Mouse (Mus musculus): ENCODE data around the gene Rsad1. TPM values are rescaled to one million over a fixed set of nuclear protein-coding genes. Genes with fewer than 3 reads are reported as not detected.

The Rsad1 gene
- polyA plus RNA-seq, 1 experiment, result 5.7 TPM

GRCm38 (mm10) chr11:94566534-94566933 lies 17.5 kb upstream of the Rsad1 start:
- Histone ChIP-seq H3K36me3 (ENCODE audit: control insufficient read depth, insufficient read depth, low read length) (peaks cover 12% of the 10 kb centered on the region), H3K27me3 (ENCODE audit: control insufficient read depth, insufficient read depth, low read length) (no peaks in the 10 kb centered on the region), H3K4me3 (ENCODE audit: extremely low read depth, insufficient read depth, insufficient read length) (no peak overlapping the region), H3K27ac (ENCODE audit: insufficient read depth, low read length) (no peak overlapping the region), H3K4me1 (ENCODE audit: control insufficient read depth, insufficient read depth, insufficient read length) (peaks cover 14% of the 10 kb centered on the region; the same call in 1 of the 2 replicates)
- WGBS, result 93% methylated on average over 6 of the region's 6 CpGs
- no peak for DNase-seq (ENCODE audit: low read depth in 1 of 2, low spot score in 2 of 2)
- TF ChIP-seq CTCF (IDR thresholded peaks at IDR 0.05; ENCODE audit: extremely low read depth, insufficient read depth, insufficient read length, insufficient replicate concordance), result no peak
- no peak for TF ChIP-seq POLR2A (IDR thresholded peaks at IDR 0.05; ENCODE audit: low read depth, low read length)

- no peak for TF ChIP-seq CTCF (IDR thresholded peaks at IDR 0.05; ENCODE audit: extremely low read depth, insufficient read depth, insufficient read length, insufficient replicate concordance)
- TF ChIP-seq POLR2A (IDR thresholded peaks at IDR 0.05; ENCODE audit: low read depth, low read length), result no peak
- Histone ChIP-seq H3K27ac (ENCODE audit: insufficient read depth, low read length) (no peak overlapping the region), H3K4me1 (ENCODE audit: control insufficient read depth, insufficient read depth, insufficient read length) (peaks cover 14% of the 10 kb centered on the region; the same call in 1 of the 2 replicates), H3K4me3 (ENCODE audit: extremely low read depth, insufficient read depth, insufficient read length) (peak overlapping the region; percentile 15; the same call in 1 of the 2 replicates), H3K36me3 (ENCODE audit: control insufficient read depth, insufficient read depth, low read length) (peaks cover 10% of the 10 kb centered on the region), H3K27me3 (ENCODE audit: control insufficient read depth, insufficient read depth, low read length) (no peaks in the 10 kb centered on the region)
- WGBS, result 48% methylated on average over 16 of the region's 16 CpGs
- no peak for DNase-seq (ENCODE audit: low read depth in 1 of 2, low spot score in 2 of 2)
These were observed 16.1 kb upstream of the Rsad1 start for GRCm38 (mm10) chr11:94565151-94565479.

GRCm38 (mm10) chr11:94564437-94565150 lies 15.5 kb upstream of the Rsad1 start, which contains the start of gene Chad:
Gene Chad, plus strand, starts transcription at chr11:94565047.
- Histone ChIP-seq H3K27me3 (ENCODE audit: control insufficient read depth, insufficient read depth, low read length) (no peaks in the 10 kb centered on the region), H3K36me3 (ENCODE audit: control insufficient read depth, insufficient read depth, low read length) (peaks cover 9% of the 10 kb centered on the region), H3K4me1 (ENCODE audit: control insufficient read depth, insufficient read depth, insufficient read length) (peaks cover 14% of the 10 kb centered on the region; the same call in 1 of the 2 replicates), H3K27ac (ENCODE audit: insufficient read depth, low read length) (0 out of 2 replicates have a peak within 1 kb of the TSS, but pooled peaks have one; percentile 11), H3K4me3 (ENCODE audit: extremely low read depth, insufficient read depth, insufficient read length) (peak within 1 kb of the TSS; percentile 34; the same call in 1 of the 2 replicates)
- no peak for TF ChIP-seq POLR2A (IDR thresholded peaks at IDR 0.05; ENCODE audit: low read depth, low read length)
- TF ChIP-seq CTCF (IDR thresholded peaks at IDR 0.05; ENCODE audit: extremely low read depth, insufficient read depth, insufficient read length, insufficient replicate concordance), result no peak
- 9% methylated on average over 35 of the region's 35 CpGs for WGBS
- DNase-seq (ENCODE audit: low read depth in 1 of 2, low spot score in 2 of 2), result peak; percentile 9 to 53

- Histone ChIP-seq H3K27me3 (ENCODE audit: control insufficient read depth, insufficient read depth, low read length) (no peaks in the 10 kb centered on the region), H3K4me3 (ENCODE audit: extremely low read depth, insufficient read depth, insufficient read length) (no peak overlapping the region), H3K4me1 (ENCODE audit: control insufficient read depth, insufficient read depth, insufficient read length) (peaks cover 14% of the 10 kb centered on the region; the same call in 1 of the 2 replicates), H3K27ac (ENCODE audit: insufficient read depth, low read length) (no peak overlapping the region), H3K36me3 (ENCODE audit: control insufficient read depth, insufficient read depth, low read length) (peaks cover 12% of the 10 kb centered on the region)
- whole genome bisulfite sequencing, result 29% methylated on average over 5 of the region's 5 CpGs
- DNase-seq (ENCODE audit: low read depth in 1 of 2, low spot score in 2 of 2), result no peak
- TF ChIP-seq POLR2A (IDR thresholded peaks at IDR 0.05; ENCODE audit: low read depth, low read length) (no peak), CTCF (IDR thresholded peaks at IDR 0.05; ENCODE audit: extremely low read depth, insufficient read depth, insufficient read length, insufficient replicate concordance) (no peak)
These were observed 14.8 kb upstream of the Rsad1 start for GRCm38 (mm10) chr11:94563821-94564220.

- H3K36me3 ChIP-seq (ENCODE audit: control insufficient read depth, insufficient read depth, low read length), result peaks cover 14% of the 10 kb centered on the region
- peaks cover 14% of the 10 kb centered on the region; the same call in 1 of the 2 replicates for H3K4me1 ChIP-seq (ENCODE audit: control insufficient read depth, insufficient read depth, insufficient read length)
- H3K27ac ChIP-seq (ENCODE audit: insufficient read depth, low read length), result no peak overlapping the region
- TF ChIP-seq CTCF (IDR thresholded peaks at IDR 0.05; ENCODE audit: extremely low read depth, insufficient read depth, insufficient read length, insufficient replicate concordance) (no peak), POLR2A (IDR thresholded peaks at IDR 0.05; ENCODE audit: low read depth, low read length) (no peak)
- no peak for DNase-seq (ENCODE audit: low read depth in 1 of 2, low spot score in 2 of 2)
- no peaks in the 10 kb centered on the region for H3K27me3 ChIP-seq (ENCODE audit: control insufficient read depth, insufficient read depth, low read length)
- H3K4me3 ChIP-seq (ENCODE audit: extremely low read depth, insufficient read depth, insufficient read length), result no peak overlapping the region
- WGBS, result 78% methylated on average over 5 of the region's 5 CpGs
These were observed 14.3 kb upstream of the Rsad1 start for GRCm38 (mm10) chr11:94563383-94563782.

- WGBS, result 89% methylated on average over 3 of the region's 3 CpGs
- H3K27ac ChIP-seq (ENCODE audit: insufficient read depth, low read length), result no peak overlapping the region
- H3K4me1 ChIP-seq (ENCODE audit: control insufficient read depth, insufficient read depth, insufficient read length), result no peaks in the 10 kb centered on the region
- TF ChIP-seq POLR2A (IDR thresholded peaks at IDR 0.05; ENCODE audit: low read depth, low read length), result no peak
- no peak for TF ChIP-seq CTCF (IDR thresholded peaks at IDR 0.05; ENCODE audit: extremely low read depth, insufficient read depth, insufficient read length, insufficient replicate concordance)
- DNase-seq (ENCODE audit: low read depth in 1 of 2, low spot score in 2 of 2), result no peak
- no peaks in the 10 kb centered on the region for H3K27me3 ChIP-seq (ENCODE audit: control insufficient read depth, insufficient read depth, low read length)
- H3K4me3 ChIP-seq (ENCODE audit: extremely low read depth, insufficient read depth, insufficient read length), result no peak overlapping the region
- peaks cover 16% of the 10 kb centered on the region for H3K36me3 ChIP-seq (ENCODE audit: control insufficient read depth, insufficient read depth, low read length)
These were observed 9.2 kb upstream of the Rsad1 start for GRCm38 (mm10) chr11:94558226-94558625.

GRCm38 (mm10) chr11:94550442-94550744 lies 1.3 kb upstream of the Rsad1 start:
- H3K36me3 ChIP-seq (ENCODE audit: control insufficient read depth, insufficient read depth, low read length), result no peaks in the 10 kb centered on the region
- no peak for TF ChIP-seq POLR2A (IDR thresholded peaks at IDR 0.05; ENCODE audit: low read depth, low read length)
- no peak for TF ChIP-seq CTCF (IDR thresholded peaks at IDR 0.05; ENCODE audit: extremely low read depth, insufficient read depth, insufficient read length, insufficient replicate concordance)
- no peak for DNase-seq (ENCODE audit: low read depth in 1 of 2, low spot score in 2 of 2)

More at GRCm38 (mm10) chr11:94550442-94550744, 1.3 kb upstream of the Rsad1 start:
- H3K4me1 ChIP-seq (ENCODE audit: control insufficient read depth, insufficient read depth, insufficient read length), result peaks cover 6% of the 10 kb centered on the region; the same call in 1 of the 2 replicates
- H3K4me3 ChIP-seq (ENCODE audit: extremely low read depth, insufficient read depth, insufficient read length), result no peak overlapping the region
- 41% methylated on average over 5 of the region's 5 CpGs for WGBS
- H3K27me3 ChIP-seq (ENCODE audit: control insufficient read depth, insufficient read depth, low read length), result no peaks in the 10 kb centered on the region
- H3K27ac ChIP-seq (ENCODE audit: insufficient read depth, low read length), result no peak overlapping the region

Measured in spleen, adult 2 months (tissue).